Mouse (Mus musculus): ENCODE measurements around the gene Nppc.

The Nppc gene

GRCm38 (mm10) chr1:86670279-86671038 is at the start of gene Nppc:
Nppc (minus strand) TSS chr1:86670571.
- no peak for DNase-seq (ENCODE audit: low read depth, low spot score)

GRCm38 (mm10) chr1:86719391-86719790 is 49.0 kb upstream of the Nppc start:
- no peak for DNase-seq (ENCODE audit: low read depth, low spot score)

- DNase-seq (ENCODE audit: low read depth, low spot score) = no peak
These were observed 47.8 kb upstream of the Nppc start for GRCm38 (mm10) chr1:86718190-86718589.

- no peak for DNase-seq (ENCODE audit: low read depth, low spot score)
These were observed 42.7 kb upstream of the Nppc start for GRCm38 (mm10) chr1:86713054-86713453.

GRCm38 (mm10) chr1:86712045-86712444 is 41.7 kb upstream of the Nppc start:
- DNase-seq (ENCODE audit: low read depth, low spot score) = no peak

GRCm38 (mm10) chr1:86709546-86709945 is 39.2 kb upstream of the Nppc start:
- no peak for DNase-seq (ENCODE audit: low read depth, low spot score)

- no peak for DNase-seq (ENCODE audit: low read depth, low spot score)
These were observed 35.1 kb upstream of the Nppc start for GRCm38 (mm10) chr1:86705461-86705860.

GRCm38 (mm10) chr1:86703965-86704326 is 33.6 kb upstream of the Nppc start:
- peak; percentile 9 for DNase-seq (ENCODE audit: low read depth, low spot score)

- peak; percentile 8 for DNase-seq (ENCODE audit: low read depth, low spot score)
These were observed 33.1 kb upstream of the Nppc start, which contains the start of gene Dis3l2 for GRCm38 (mm10) chr1:86703300-86703964. Dis3l2 (plus strand) TSS chr1:86703808.

GRCm38 (mm10) chr1:86700367-86700766 is 30.0 kb upstream of the Nppc start:
- no peak for DNase-seq (ENCODE audit: low read depth, low spot score)

- no peak for DNase-seq (ENCODE audit: low read depth, low spot score)
These were observed 29.2 kb upstream of the Nppc start for GRCm38 (mm10) chr1:86699346-86700136.

- DNase-seq (ENCODE audit: low read depth, low spot score) = no peak
These were observed 28.4 kb upstream of the Nppc start for GRCm38 (mm10) chr1:86698721-86699120.

- DNase-seq (ENCODE audit: low read depth, low spot score) = no peak
These were observed 26.6 kb upstream of the Nppc start for GRCm38 (mm10) chr1:86696948-86697347.

- no peak for DNase-seq (ENCODE audit: low read depth, low spot score)
These were observed 20.7 kb upstream of the Nppc start for GRCm38 (mm10) chr1:86691027-86691426.

- no peak for DNase-seq (ENCODE audit: low read depth, low spot score)
These were observed 16.9 kb upstream of the Nppc start for GRCm38 (mm10) chr1:86687236-86687635.

- DNase-seq (ENCODE audit: low read depth, low spot score) = no peak
These were observed 8.3 kb upstream of the Nppc start for GRCm38 (mm10) chr1:86678667-86679066.

- DNase-seq (ENCODE audit: low read depth, low spot score) = no peak
These were observed 7.3 kb upstream of the Nppc start for GRCm38 (mm10) chr1:86677624-86678023.

- DNase-seq (ENCODE audit: low read depth, low spot score) = no peak
These were observed 4.8 kb upstream of the Nppc start for GRCm38 (mm10) chr1:86675126-86675525.

- DNase-seq (ENCODE audit: low read depth, low spot score) = no peak
These were observed 4.0 kb upstream of the Nppc start for GRCm38 (mm10) chr1:86674385-86674784.

GRCm38 (mm10) chr1:86669552-86670273 is 658 bp downstream of the Nppc start:
- DNase-seq (ENCODE audit: low read depth, low spot score) = no peak

- DNase-seq (ENCODE audit: low read depth, low spot score) = no peak
These were observed 5.3 kb downstream of the Nppc start for GRCm38 (mm10) chr1:86665091-86665490.

GRCm38 (mm10) chr1:86657071-86657470 is 13.3 kb downstream of the Nppc start:
- DNase-seq (ENCODE audit: low read depth, low spot score) = no peak
